Mouse (Mus musculus) thymus, postnatal 4 days (tissue): ENCODE results near the gene 4930523C07Rik.

ENCODE experiments used
- DNase-seq: peaks from one replicate; pipeline ENCODE4 v3.0.0; 2021

4930523C07Rik gene

GRCm38 (mm10) chr1:160105426-160105825 is 61.2 kb downstream of the 4930523C07Rik start:
- no peak for DNase-seq

- no peak for DNase-seq
Measured at GRCm38 (mm10) chr1:160108604-160109003, 64.4 kb downstream of the 4930523C07Rik start.

DNA sequence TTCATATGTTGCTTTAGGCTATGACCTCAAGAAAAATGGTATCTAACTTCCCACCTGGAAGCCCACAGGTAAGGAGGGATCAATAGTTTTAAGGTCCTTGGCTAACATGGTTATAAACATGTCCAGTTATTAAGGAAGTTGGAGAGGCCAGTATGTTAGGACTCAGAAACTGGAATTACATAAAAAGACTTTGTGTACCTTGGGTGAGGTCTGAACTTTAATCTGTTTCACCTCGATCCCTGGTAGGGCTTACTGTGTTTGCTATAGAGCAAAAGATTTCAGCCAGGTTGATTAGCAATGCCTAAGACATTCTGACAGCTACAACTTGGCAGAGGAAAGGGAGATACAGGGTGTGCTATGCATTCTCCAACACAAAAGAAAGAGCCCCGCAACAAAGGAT is 79.8 kb downstream of the 4930523C07Rik start:
- no peak for DNase-seq
